Comparison of ENCODE assay signal across 18 mouse cellular contexts in the genomic region with DNA sequence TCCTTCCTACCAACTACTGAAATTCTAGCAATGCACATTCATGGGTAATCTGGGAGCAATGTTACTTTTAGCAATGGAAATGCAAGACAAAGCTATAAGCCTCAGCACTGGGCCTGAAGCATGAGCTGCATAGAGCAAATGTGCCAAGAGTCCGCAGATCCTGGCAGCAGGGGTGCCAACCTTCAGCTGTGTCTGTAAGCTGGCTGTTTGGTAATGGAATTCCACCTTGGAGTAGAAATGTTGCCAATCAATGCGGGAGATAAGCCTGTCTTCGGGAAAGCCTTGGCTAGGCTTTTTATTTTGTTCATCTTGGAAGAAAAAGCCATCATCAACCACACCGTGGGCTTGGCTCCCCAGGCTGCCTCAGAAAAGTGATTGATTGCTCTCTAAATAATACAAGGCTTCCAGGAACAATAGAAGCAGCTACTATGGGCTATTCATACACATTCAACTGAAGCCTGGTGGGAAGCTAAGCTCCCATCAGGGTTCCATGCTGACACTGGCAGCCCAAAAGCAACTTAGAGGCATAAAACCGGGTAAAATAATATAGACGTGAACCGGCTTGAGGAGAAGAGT.
DNase-seq lines count a peak whose midpoint lies in the region; ATAC-seq and TF ChIP-seq lines count a peak whose summit lies in the region.
"Had no signal": no experiment of that assay in that cellular context is flagged by ENCODE, and none has a peak within 500 bp of the region (broad histone marks: within the 10 kb centered on the region; RNA-seq: fewer than 3 reads in every experiment).

No protein-coding gene starts in this region.

- H3K4me2 ChIP-seq in midbrain, embryonic 14.5 days (ENCODE audit: low read length): no peak overlapping the region
- H3K4me2 ChIP-seq: lung, embryonic 15.5 days; neural tube, embryonic 12.5 days; stomach, embryonic 15.5 days had no signal

- peak; percentile 63 for DNase-seq in left cerebral cortex, postnatal 4 days
- DNase-seq in left cerebral cortex, adult 2 months (ENCODE audit: extremely low spot score in 1 of 2, low spot score in 2 of 2): no peak
- peak; percentile 71 for DNase-seq in cerebellum, adult 11-12 months
- DNase-seq in embryo, embryonic 10.5 days (ENCODE audit: low spot score): peak; percentile 44
- peak; percentile 25 for DNase-seq in midbrain, embryonic 14.5 days
- DNase-seq in kidney, adult 9 months: no peak
- DNase-seq in urinary bladder, adult 2 months (ENCODE audit: low spot score): no peak
- no peak for DNase-seq in kidney, adult 2 months
- DNase-seq: gastrocnemius, adult 2 months; kidney, adult 11 months; retina, postnatal 1 day; thymus, postnatal 14 days had no signal

- H3K36me3 ChIP-seq in midbrain, embryonic 14.5 days (ENCODE audit: control insufficient read depth, insufficient read depth, low read length): no peaks in the 10 kb centered on the region
- no peaks in the 10 kb centered on the region for H3K36me3 ChIP-seq in kidney, adult 2 months (ENCODE audit: control insufficient read depth, insufficient read depth, low read length)
- H3K36me3 ChIP-seq: heart, embryonic 10.5 days; lung, embryonic 15.5 days; neural tube, embryonic 12.5 days; stomach, embryonic 15.5 days had no signal

- H3K4me3 ChIP-seq in left cerebral cortex, adult 2 months: no peak overlapping the region
- no peak overlapping the region for H3K4me3 ChIP-seq in midbrain, embryonic 14.5 days (replicated peaks; ENCODE audit: low read depth, low read length)
- H3K4me3 ChIP-seq in kidney, adult 2 months (ENCODE audit: insufficient read depth, low read depth, low read length): no peak overlapping the region
- H3K4me3 ChIP-seq: erythroblast, embryonic 14.5 days; gastrocnemius, adult 2 months; heart, embryonic 10.5 days; lung, embryonic 15.5 days; neural tube, embryonic 12.5 days; stomach, embryonic 15.5 days had no signal

- 19% methylated on average over 7 of the region's 7 CpGs for WGBS in midbrain, embryonic 14.5 days
- WGBS in kidney, adult 2 months: 69% methylated on average over 7 of the region's 7 CpGs

- intact Hi-C loops in left cerebral cortex, postnatal 4 days (cut with DNase I): loop anchor here (10.0 kb wide), 1 partner anchor 1265 kb away; no protein-coding TSS in a partner anchor
- intact Hi-C loops in left cerebral cortex, adult 2 months (cut with DNase I): loop anchor here (5.0 kb wide), 2 partner anchors 1272 to 1592 kb away; a partner anchor contains a TSS

- no peaks in the 10 kb centered on the region for H3K4me1 ChIP-seq in midbrain, embryonic 14.5 days (ENCODE audit: control insufficient read depth, insufficient read depth, low read length)
- no peaks in the 10 kb centered on the region for H3K4me1 ChIP-seq in kidney, adult 2 months (ENCODE audit: control insufficient read depth, insufficient read depth, low read length)
- H3K4me1 ChIP-seq: heart, embryonic 10.5 days; lung, embryonic 15.5 days; stomach, embryonic 15.5 days had no signal

- TF ChIP-seq POLR2A in kidney, adult 2 months (IDR thresholded peaks at IDR 0.05; ENCODE audit: low read depth, low read length): no peak

- no peak overlapping the region for H3K9ac ChIP-seq in midbrain, embryonic 14.5 days (replicated peaks; ENCODE audit: low read length)
- H3K9ac ChIP-seq: lung, embryonic 15.5 days; neural tube, embryonic 12.5 days; stomach, embryonic 15.5 days had no signal

- no peak for ATAC-seq in midbrain, embryonic 14.5 days (ENCODE audit: low FRiP score, low TSS enrichment)
- ATAC-seq: activated CD4-positive, CD25-positive, alpha-beta regulatory T cell, adult 4 months had no signal

- H3K9me3 ChIP-seq in midbrain, embryonic 14.5 days (ENCODE audit: control insufficient read depth, low read length): no peaks in the 10 kb centered on the region
- H3K9me3 ChIP-seq: heart, embryonic 10.5 days; lung, embryonic 15.5 days; neural tube, embryonic 12.5 days; stomach, embryonic 15.5 days had no signal

- H3K27ac ChIP-seq in left cerebral cortex, adult 2 months: no peak overlapping the region
- H3K27ac ChIP-seq in midbrain, embryonic 14.5 days (replicated peaks; ENCODE audit: low read depth, low read length): no peak overlapping the region
- no peak overlapping the region for H3K27ac ChIP-seq in kidney, adult 2 months (ENCODE audit: insufficient read depth, low read depth, low read length)
- H3K27ac ChIP-seq: gastrocnemius, adult 2 months; heart, embryonic 10.5 days; lung, embryonic 15.5 days; neural tube, embryonic 12.5 days; stomach, embryonic 15.5 days had no signal

- H3K27me3 ChIP-seq in midbrain, embryonic 14.5 days (ENCODE audit: control insufficient read depth, insufficient read depth, low read length): no peaks in the 10 kb centered on the region
- H3K27me3 ChIP-seq in kidney, adult 2 months (replicated peaks; ENCODE audit: control insufficient read depth, insufficient read depth, low read length): no peaks in the 10 kb centered on the region
- H3K27me3 ChIP-seq: lung, embryonic 15.5 days; neural tube, embryonic 12.5 days; stomach, embryonic 15.5 days had no signal

- TF ChIP-seq CTCF in left cerebral cortex, adult 2 months (IDR thresholded peaks at IDR 0.05): no peak
- no peak for TF ChIP-seq CTCF in kidney, adult 2 months (conservative IDR thresholded peaks at IDR 0.05; ENCODE audit: insufficient read depth, insufficient read length, low read depth, low read length)

Comparison
In these comparisons a context has a peak if more than half of its experiments do, and no peak if none do; other contexts are left out.
1. DNase-seq: peak in left cerebral cortex, postnatal 4 days (single experiment), cerebellum, adult 11-12 months (single experiment), embryo, embryonic 10.5 days (single experiment) and midbrain, embryonic 14.5 days (single experiment); none in left cerebral cortex, adult 2 months (0 of 2), kidney, adult 9 months (single experiment), urinary bladder, adult 2 months (single experiment) and kidney, adult 2 months (single experiment).